Mouse (Mus musculus): Measurements from ENCODE around the gene Susd3. TPM values are rescaled to one million over a fixed set of nuclear protein-coding genes. Genes with fewer than 3 reads are reported as not detected.

The Susd3 gene
- polyA plus RNA-seq, 1 experiment from 2014 or later, result 0.48 TPM

- H3K4me1 ChIP-seq (replicated peaks), result peaks cover 36% of the 10 kb centered on the region
- no peak overlapping the region for H3K9ac ChIP-seq
- no peaks in the 10 kb centered on the region for H3K9me3 ChIP-seq
- no peak for ATAC-seq (ENCODE audit: low FRiP score, low read depth)
- H3K36me3 ChIP-seq, result no peaks in the 10 kb centered on the region
- 79% methylated on average over 12 of the region's 12 CpGs for WGBS
- no peak overlapping the region for H3K4me3 ChIP-seq
- H3K27me3 ChIP-seq, result no peaks in the 10 kb centered on the region
- H3K4me2 ChIP-seq, result no peak overlapping the region
- H3K27ac ChIP-seq (replicated peaks), result no peak overlapping the region
These were observed 58.3 kb downstream of the Susd3 start for GRCm38 (mm10) chr13:49189970-49190870.

- Histone ChIP-seq H3K9me3 (no peaks in the 10 kb centered on the region), H3K4me1 (replicated peaks) (peaks cover 36% of the 10 kb centered on the region), H3K4me2 (no peak overlapping the region), H3K27ac (replicated peaks) (no peak overlapping the region), H3K27me3 (no peaks in the 10 kb centered on the region), H3K9ac (no peak overlapping the region), H3K36me3 (no peaks in the 10 kb centered on the region), H3K4me3 (no peak overlapping the region)
- no peak for ATAC-seq (ENCODE audit: low FRiP score, low read depth)
- WGBS, result 39% methylated on average over 2 of the region's 2 CpGs
These were observed 59.5 kb downstream of the Susd3 start for GRCm38 (mm10) chr13:49188966-49189360.

- Histone ChIP-seq H3K9ac (peak overlapping the region; percentile 64), H3K9me3 (no peaks in the 10 kb centered on the region), H3K27ac (replicated peaks) (0 out of 2 replicates have a peak overlapping the region, but pooled peaks have one; percentile 60), H3K4me2 (peak overlapping the region; percentile 98), H3K27me3 (no peaks in the 10 kb centered on the region), H3K36me3 (no peaks in the 10 kb centered on the region), H3K4me3 (peak overlapping the region; percentile 74), H3K4me1 (replicated peaks) (peaks cover 36% of the 10 kb centered on the region)
- ATAC-seq (ENCODE audit: low FRiP score, low read depth), result peak; percentile 56
- 26% methylated on average over 15 of the region's 15 CpGs for WGBS
These were observed 60.1 kb downstream of the Susd3 start for GRCm38 (mm10) chr13:49188219-49188965.

- ATAC-seq (ENCODE audit: low FRiP score, low read depth), result peak; percentile 90
- H3K36me3 ChIP-seq, result no peaks in the 10 kb centered on the region
- peak within 1 kb of the TSS; percentile 64 for H3K9ac ChIP-seq
- peaks cover 35% of the 10 kb centered on the region for H3K4me1 ChIP-seq (replicated peaks)
- H3K27ac ChIP-seq (replicated peaks), result peak within 1 kb of the TSS; percentile 60
- H3K9me3 ChIP-seq, result no peaks in the 10 kb centered on the region
- H3K4me2 ChIP-seq, result peak within 1 kb of the TSS; percentile 98
- H3K4me3 ChIP-seq, result peak within 1 kb of the TSS; percentile 74
- no peaks in the 10 kb centered on the region for H3K27me3 ChIP-seq
- under 1% methylated on average over 87 of the region's 87 CpGs for WGBS
These were observed 61.0 kb downstream of the Susd3 start, which contains the start of gene Ninj1 for GRCm38 (mm10) chr13:49187288-49188218. Gene Ninj1, plus strand, starts transcription at chr13:49187485.

- Histone ChIP-seq H3K4me1 (replicated peaks) (peaks cover 31% of the 10 kb centered on the region), H3K9ac (peak overlapping the region; percentile 4; the same call in 1 of the 2 replicates), H3K27me3 (no peaks in the 10 kb centered on the region), H3K27ac (replicated peaks) (no peak overlapping the region; the same call in 1 of the 2 replicates), H3K4me2 (peak overlapping the region; percentile 98), H3K9me3 (no peaks in the 10 kb centered on the region), H3K36me3 (no peaks in the 10 kb centered on the region), H3K4me3 (peak overlapping the region; percentile 74)
- peak; percentile 16 for ATAC-seq (ENCODE audit: low FRiP score, low read depth)
- WGBS, result 15% methylated on average over 11 of the region's 11 CpGs
These were observed 61.7 kb downstream of the Susd3 start for GRCm38 (mm10) chr13:49186798-49187287.

- ATAC-seq (ENCODE audit: low FRiP score, low read depth), result no peak
These were observed 64.9 kb downstream of the Susd3 start for GRCm38 (mm10) chr13:49183646-49184045.

GRCm38 (mm10) chr13:49183161-49183560, 65.3 kb downstream of the Susd3 start:
- H3K9ac ChIP-seq, result no peak overlapping the region
- H3K4me1 ChIP-seq (replicated peaks), result peaks cover 22% of the 10 kb centered on the region
- no peak for ATAC-seq (ENCODE audit: low FRiP score, low read depth)
- H3K36me3 ChIP-seq, result no peaks in the 10 kb centered on the region
- H3K4me2 ChIP-seq, result no peak overlapping the region
- H3K27me3 ChIP-seq, result no peaks in the 10 kb centered on the region
- 54% methylated on average over 5 of the region's 5 CpGs for WGBS
- no peak overlapping the region for H3K27ac ChIP-seq (replicated peaks)
- no peaks in the 10 kb centered on the region for H3K9me3 ChIP-seq
- H3K4me3 ChIP-seq, result no peak overlapping the region

More at GRCm38 (mm10) chr13:49183646-49184045, 64.9 kb downstream of the Susd3 start:
- H3K4me2 ChIP-seq, result no peak overlapping the region
- H3K9me3 ChIP-seq, result no peaks in the 10 kb centered on the region
- no peak overlapping the region for H3K4me3 ChIP-seq
- no peak overlapping the region for H3K9ac ChIP-seq
- 63% methylated on average over 5 of the region's 5 CpGs for WGBS
- no peaks in the 10 kb centered on the region for H3K27me3 ChIP-seq
- no peak overlapping the region for H3K27ac ChIP-seq (replicated peaks)
- peaks cover 27% of the 10 kb centered on the region for H3K4me1 ChIP-seq (replicated peaks)
- H3K36me3 ChIP-seq, result no peaks in the 10 kb centered on the region

GRCm38 (mm10) chr13:49181411-49181984, 67.0 kb downstream of the Susd3 start:
- no peak for ATAC-seq (ENCODE audit: low FRiP score, low read depth)

GRCm38 (mm10) chr13:49180691-49181090, 67.8 kb downstream of the Susd3 start:
- 51% methylated on average over 1 of the region's 1 CpGs for WGBS
- H3K4me1 ChIP-seq (replicated peaks), result peaks cover 9% of the 10 kb centered on the region; the same call in 1 of the 2 replicates
- H3K27ac ChIP-seq (replicated peaks), result no peak overlapping the region

More at GRCm38 (mm10) chr13:49181411-49181984, 67.0 kb downstream of the Susd3 start:
- peaks cover 9% of the 10 kb centered on the region; the same call in 1 of the 2 replicates for H3K4me1 ChIP-seq (replicated peaks)
- H3K9me3 ChIP-seq, result no peaks in the 10 kb centered on the region
- no peak overlapping the region for H3K9ac ChIP-seq
- WGBS, result 85% methylated on average over 3 of the region's 3 CpGs
- H3K27me3 ChIP-seq, result no peaks in the 10 kb centered on the region
- no peak overlapping the region for H3K4me2 ChIP-seq
- no peak overlapping the region for H3K4me3 ChIP-seq
- no peaks in the 10 kb centered on the region for H3K36me3 ChIP-seq
- no peak overlapping the region for H3K27ac ChIP-seq (replicated peaks)

More at GRCm38 (mm10) chr13:49180691-49181090, 67.8 kb downstream of the Susd3 start:
- H3K4me3 ChIP-seq, result no peak overlapping the region
- H3K4me2 ChIP-seq, result no peak overlapping the region
- H3K9ac ChIP-seq, result no peak overlapping the region
- no peak for ATAC-seq (ENCODE audit: low FRiP score, low read depth)
- H3K27me3 ChIP-seq, result no peaks in the 10 kb centered on the region
- no peaks in the 10 kb centered on the region for H3K9me3 ChIP-seq
- H3K36me3 ChIP-seq, result no peaks in the 10 kb centered on the region
